Mouse (Mus musculus) embryonic facial prominence, embryonic 14.5 days (tissue): ENCODE measurements around the gene Grin1. TPM values are rescaled to one million over a fixed set of nuclear protein-coding genes. Genes with fewer than 3 reads are reported as not detected.

Source experiments
- ATAC-seq: fragments of 200-750 bp; cut with Nextera tagmentation; 2 replicates; pipeline ENCODE4 v1.8.0; 2017; ENCODE audit warnings: low read depth, moderate number of reproducible peaks, moderate TSS enrichment
- DNase-seq: peaks from one replicate; pipeline ENCODE4 v3.0.0-alpha.2; 2015; ENCODE audit warnings: low spot score
- H3K27ac ChIP-seq: fragments of 300-500 bp; sonication (generic); replicated peaks from 2 replicates; pipeline ENCODE4 v1.5.1; 2014; ENCODE audit warnings: low read depth, mild to moderate bottlenecking, low read length, moderate library complexity
- H3K27me3 ChIP-seq: fragments of 300-500 bp; sonication (generic); replicated peaks from 2 replicates; pipeline ENCODE4 v1.6.1; 2014; ENCODE audit warnings: low read length; ENCODE audit not compliant: control insufficient read depth, insufficient read depth
- H3K36me3 ChIP-seq: fragments of 300-500 bp; sonication (generic); 2 replicates; pipeline ENCODE4 v1.6.1; 2014; ENCODE audit warnings: low read length, mixed read lengths; ENCODE audit not compliant: control insufficient read depth, insufficient read depth
- H3K4me1 ChIP-seq: fragments of 300-500 bp; sonication (generic); 2 replicates; pipeline ENCODE4 v1.6.1; 2014; ENCODE audit warnings: antibody characterized with exemption, low read length; ENCODE audit not compliant: control insufficient read depth, insufficient read depth
- H3K4me2 ChIP-seq: fragments of 300-500 bp; sonication (generic); 2 replicates; pipeline ENCODE4 v1.6.1; 2014; ENCODE audit warnings: low read depth, mild to moderate bottlenecking, low read length, moderate library complexity, mixed read lengths
- H3K4me3 ChIP-seq: fragments of 300-500 bp; sonication (generic); 2 replicates; pipeline ENCODE4 v1.5.1; 2014; ENCODE audit warnings: low read depth, mild to moderate bottlenecking, low read length
- H3K9ac ChIP-seq: fragments of 300-500 bp; sonication (generic); 2 replicates; pipeline ENCODE4 v1.6.1; 2014; ENCODE audit warnings: low read depth, mild to moderate bottlenecking, low read length, moderate library complexity, mixed read lengths
- H3K9me3 ChIP-seq: fragments of 300-500 bp; sonication (generic); 2 replicates; pipeline ENCODE4 v1.6.1; 2016; ENCODE audit warnings: low read length; ENCODE audit not compliant: control insufficient read depth
- WGBS: fragments of 180-500 bp; shearing (Covaris S2); extraction: QIAGEN DNeasy Blood & Tissue Kit; methylation state at CpG from one replicate; pipeline ENCODE4 v1.1.7; 2014; 5-methylcytosine and 5-hydroxymethylcytosine counted together
- polyA plus RNA-seq: library from polyadenylated mRNA; unstranded; fragments of >200 nt; fragmentation: Nextera tagmentation; extraction: Ambion mirVana; gene quantifications from 2 replicates; pipeline ENCODE4 v1.2.1, GENCODE M21; 2014

The Grin1 gene
- polyA plus RNA-seq, 1 experiment from 2014 or later, result 1.7 TPM

DNA sequence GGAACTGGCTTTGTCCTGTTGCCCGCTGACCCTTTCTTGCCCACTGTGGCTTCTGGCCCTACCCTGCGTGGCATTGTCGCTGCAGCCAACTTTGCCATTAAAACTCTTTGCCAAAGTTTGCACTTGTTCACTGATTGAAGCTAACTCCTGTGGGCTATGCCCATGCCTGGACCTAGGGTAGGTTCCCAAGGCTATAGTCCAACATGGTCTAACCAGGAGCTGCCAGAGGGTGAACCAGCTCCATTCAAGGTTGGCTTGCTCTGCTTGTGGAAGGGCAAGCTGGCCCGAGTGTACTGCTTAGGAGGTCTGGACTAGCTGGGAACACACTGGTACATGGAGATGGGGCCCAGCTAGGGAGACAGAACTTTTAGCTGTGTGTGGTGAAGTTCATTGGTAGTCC is 74.8 kb downstream of the Grin1 start:
- no peak overlapping the region for H3K4me2 ChIP-seq
- no peak for ATAC-seq
- H3K27ac ChIP-seq, result no peak overlapping the region
- H3K9me3 ChIP-seq, result no peaks in the 10 kb centered on the region
- no peak overlapping the region for H3K4me3 ChIP-seq
- H3K4me1 ChIP-seq, result peaks cover 15% of the 10 kb centered on the region
- H3K9ac ChIP-seq, result no peak overlapping the region
- 92% methylated on average over 4 of the region's 4 CpGs for WGBS
- H3K36me3 ChIP-seq, result peaks cover 22% of the 10 kb centered on the region
- H3K27me3 ChIP-seq, result peaks cover 13% of the 10 kb centered on the region
- DNase-seq, result no peak

DNA sequence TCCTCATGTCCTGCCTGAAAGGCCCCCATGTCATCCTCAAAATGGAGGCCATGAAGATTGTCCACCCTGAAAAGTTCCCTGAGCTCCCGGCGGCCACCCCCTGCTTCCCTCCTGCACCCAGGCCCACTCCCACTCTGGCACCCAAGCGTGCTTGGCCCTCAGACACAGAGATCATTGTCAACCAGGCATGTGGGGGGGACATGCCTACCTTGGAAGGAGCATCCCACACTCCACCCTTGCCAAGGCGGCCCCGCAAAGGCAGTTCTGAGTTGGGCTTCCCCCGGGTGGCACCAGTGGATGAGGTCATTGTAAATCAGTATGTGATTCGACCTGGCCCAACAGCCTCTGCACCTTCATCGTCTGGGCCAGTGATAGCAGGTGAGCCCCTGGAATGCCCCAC is 75.6 kb downstream of the Grin1 start:
- Histone ChIP-seq H3K4me2 (peak overlapping the region; percentile 96; the same call in 1 of the 2 replicates), H3K36me3 (peaks cover 14% of the 10 kb centered on the region; the same call in 1 of the 2 replicates), H3K27me3 (peaks cover 13% of the 10 kb centered on the region), H3K27ac (no peak overlapping the region), H3K9me3 (no peaks in the 10 kb centered on the region), H3K4me3 (no peak overlapping the region), H3K4me1 (peaks cover 15% of the 10 kb centered on the region), H3K9ac (no peak overlapping the region)
- DNase-seq, result no peak
- WGBS, result 73% methylated on average over 7 of the region's 8 CpGs
- ATAC-seq, result no peak

DNA sequence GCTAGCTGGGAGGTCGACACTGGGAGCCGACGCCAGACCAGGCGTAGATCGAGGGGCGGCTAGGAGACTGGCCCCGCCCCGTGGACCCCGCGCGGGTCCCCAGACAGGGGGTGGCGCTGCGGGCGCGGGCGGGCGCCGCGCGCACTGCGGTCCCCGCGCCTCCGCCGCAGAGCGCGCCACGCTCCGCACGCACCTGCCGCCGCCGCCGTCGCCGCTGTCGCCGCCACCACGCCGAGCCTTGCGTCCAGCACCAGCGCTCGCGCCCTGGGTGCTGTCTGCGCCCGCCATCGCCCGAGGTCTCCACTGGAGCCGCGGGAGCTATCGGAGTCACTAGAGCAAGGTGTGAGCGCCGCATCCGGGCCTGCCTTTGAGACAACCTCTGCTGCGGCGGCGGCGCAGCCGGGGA is 76.9 kb downstream of the Grin1 start, which contains the start of the genes Rnf208 and Cysrt1:
Gene Rnf208, plus strand, starts transcription at position 155 of the 406 bp plus-strand sequence.
Gene Cysrt1, minus strand, starts transcription at position 352 of the 406 bp plus-strand sequence.
- Histone ChIP-seq H3K27me3 (peaks cover 13% of the 10 kb centered on the region), H3K9ac (peak within 1 kb of the TSS; percentile 65), H3K27ac (0 out of 2 replicates have a peak within 1 kb of the TSS, but pooled peaks have one; percentile 25), H3K4me2 (peak within 1 kb of the TSS; percentile 96), H3K36me3 (peaks cover 5% of the 10 kb centered on the region; the same call in 1 of the 2 replicates), H3K4me3 (peak within 1 kb of the TSS; percentile 59), H3K4me1 (peaks cover 15% of the 10 kb centered on the region), H3K9me3 (no peaks in the 10 kb centered on the region)
- ATAC-seq (peak; percentile 24; the same call in 1 of the 2 replicates), DNase-seq (no peak)
- 0% methylated on average over 1 of the region's 59 CpGs for WGBS

DNA sequence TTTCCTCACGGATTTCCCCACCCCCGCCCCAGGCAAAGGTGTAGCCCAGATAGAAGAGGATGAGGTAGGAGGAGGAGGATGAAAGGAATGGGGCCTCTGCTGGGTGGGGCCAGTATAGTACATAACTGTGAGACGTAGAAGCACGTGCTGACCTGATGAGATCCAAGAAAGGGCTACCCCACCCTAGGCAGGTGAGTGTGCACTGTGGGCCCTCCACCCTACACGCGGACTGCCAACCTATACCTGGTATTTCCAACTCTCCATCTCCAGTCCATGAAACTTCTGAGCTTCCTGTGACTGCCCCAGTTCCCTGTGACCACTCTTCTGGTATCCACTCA is 77.6 kb downstream of the Grin1 start:
- Histone ChIP-seq H3K27ac (no peak overlapping the region), H3K4me3 (peak overlapping the region; percentile 59), H3K9ac (no peak overlapping the region), H3K27me3 (peaks cover 13% of the 10 kb centered on the region), H3K9me3 (no peaks in the 10 kb centered on the region), H3K36me3 (peaks cover 4% of the 10 kb centered on the region; the same call in 1 of the 2 replicates), H3K4me1 (peaks cover 15% of the 10 kb centered on the region), H3K4me2 (peak overlapping the region; percentile 96)
- WGBS, result 13% methylated on average over 6 of the region's 6 CpGs
- ATAC-seq (no peak), DNase-seq (no peak)

Other genes with a start within 250 kb of the Grin1 start
- gene Entpd8, start 238.9 kb downstream of the Grin1 start, polyA plus RNA-seq, result 0.22 TPM in 1 of 2 replicates, not detected in the other
- 0.38 and 0.71 TPM in 2 replicates for gene Noxa1, start 224.0 kb downstream of the Grin1 start, polyA plus RNA-seq
- gene Nrarp, start 138.4 kb downstream of the Grin1 start, polyA plus RNA-seq, result 16.5 and 20.9 TPM in 2 replicates
- gene Tor4a, start 122.3 kb downstream of the Grin1 start, polyA plus RNA-seq, result 7.5 and 7.8 TPM in 2 replicates
- gene Nelfb, start 107.7 kb downstream of the Grin1 start, polyA plus RNA-seq, result 76.8 and 94.4 TPM in 2 replicates
- not detected in 2 replicates for gene Stpg3, start 104.5 kb downstream of the Grin1 start, polyA plus RNA-seq
- not detected in 2 replicates for gene Fam166a, start 100.4 kb downstream of the Grin1 start, polyA plus RNA-seq
- gene Tubb4b, start 94.5 kb downstream of the Grin1 start, polyA plus RNA-seq, result 429 and 461 TPM in 2 replicates
- not detected in 2 replicates for gene Slc34a3, start 84.8 kb downstream of the Grin1 start, polyA plus RNA-seq
- not detected in 2 replicates for gene Rnf224, start 82.4 kb downstream of the Grin1 start, polyA plus RNA-seq
- gene Rnf208, start 76.9 kb downstream of the Grin1 start, polyA plus RNA-seq, result 11.8 and 16.3 TPM in 2 replicates
- gene Cysrt1, start 76.7 kb downstream of the Grin1 start, polyA plus RNA-seq, result 3.2 and 10.2 TPM in 2 replicates
- 4.5 and 6.1 TPM in 2 replicates for gene AL732309.1, start 72.3 kb downstream of the Grin1 start, polyA plus RNA-seq
- 16.1 and 16.6 TPM in 2 replicates for gene Tmem203, start 63.7 kb downstream of the Grin1 start, polyA plus RNA-seq
- 4.6 and 5.1 TPM in 2 replicates for gene Tprn, start 56.6 kb downstream of the Grin1 start, polyA plus RNA-seq
- 227 and 240 TPM in 2 replicates for gene Ssna1, start 46.7 kb downstream of the Grin1 start, polyA plus RNA-seq
- gene Anapc2, start 46.7 kb downstream of the Grin1 start, polyA plus RNA-seq, result 104 and 113 TPM in 2 replicates
- gene Tmem210, start 31.0 kb downstream of the Grin1 start, polyA plus RNA-seq, result not detected in 2 replicates
- 2.3 and 5.1 TPM in 2 replicates for gene Lrrc26, start 29.3 kb downstream of the Grin1 start, polyA plus RNA-seq
- gene Man1b1, start 13.2 kb upstream of the Grin1 start, polyA plus RNA-seq, result 74.7 and 75.0 TPM in 2 replicates
- 19.7 and 23.8 TPM in 2 replicates for gene Dpp7, start 37.2 kb upstream of the Grin1 start, polyA plus RNA-seq
- gene Uap1l1, start 46.5 kb upstream of the Grin1 start, polyA plus RNA-seq, result 20.8 and 20.9 TPM in 2 replicates
- 21.4 and 29.3 TPM in 2 replicates for gene Sapcd2, start 53.1 kb upstream of the Grin1 start, polyA plus RNA-seq
- gene Entpd2, start 76.7 kb upstream of the Grin1 start, polyA plus RNA-seq, result 11.3 and 12.9 TPM in 2 replicates
- gene Npdc1, start 80.2 kb upstream of the Grin1 start, polyA plus RNA-seq, result 75.1 TPM in 2 replicates
- gene Fut7, start 104.1 kb upstream of the Grin1 start, polyA plus RNA-seq, result 0.10 and 0.11 TPM in 2 replicates
- gene Abca2, start 109.5 kb upstream of the Grin1 start, polyA plus RNA-seq, result 6.4 and 6.9 TPM in 2 replicates
- gene Clic3, start 137.7 kb upstream of the Grin1 start, polyA plus RNA-seq, result 11.2 and 22.7 TPM in 2 replicates
- 39.3 and 41.7 TPM in 2 replicates for gene Paxx, start 141.9 kb upstream of the Grin1 start, polyA plus RNA-seq
- 156 and 191 TPM in 2 replicates for gene Ptgds, start 150.9 kb upstream of the Grin1 start, polyA plus RNA-seq
- gene Lcn12, start 174.7 kb upstream of the Grin1 start, polyA plus RNA-seq, result not detected in 2 replicates
- 56.9 and 73.6 TPM in 2 replicates for gene Fbxw5, start 181.6 kb upstream of the Grin1 start, polyA plus RNA-seq
- gene C8g, start 182.5 kb upstream of the Grin1 start, polyA plus RNA-seq, result 5.0 and 5.1 TPM in 2 replicates
- gene Traf2, start 227.8 kb upstream of the Grin1 start, polyA plus RNA-seq, result 30.0 and 33.9 TPM in 2 replicates
- gene Edf1, start 238.7 kb upstream of the Grin1 start, polyA plus RNA-seq, result 312 and 318 TPM in 2 replicates